Mouse (Mus musculus): ENCODE results near the gene Tpd52l1. TPM values are rescaled to one million over a fixed set of nuclear protein-coding genes. Genes with fewer than 3 reads are reported as not detected.
"Not testable (repeated sequence)": the region's sequence is repeated elsewhere in the genome, so short reads cannot be mapped to it uniquely, and the experiment has no call there.

Gene Tpd52l1
- polyA plus RNA-seq, 1 experiment from 2014 or later = 23.3 TPM

- Histone ChIP-seq H3K36me3 (ENCODE audit: control insufficient read depth, insufficient read depth, low read length) (no peaks in the 10 kb centered on the region), H3K27me3 (ENCODE audit: control insufficient read depth, insufficient read depth, low read length) (no peaks in the 10 kb centered on the region), H3K4me3 (ENCODE audit: low read depth, low read length) (no peak overlapping the region), H3K27ac (ENCODE audit: low read length) (no peak overlapping the region), H3K9ac (replicated peaks; ENCODE audit: low read depth, low read length) (no peak overlapping the region), H3K4me1 (ENCODE audit: control insufficient read depth, insufficient read depth, low read length) (no peaks in the 10 kb centered on the region), H3K9me3 (ENCODE audit: control insufficient read depth, low read depth, low read length) (no peaks in the 10 kb centered on the region), H3K4me2 (replicated peaks; ENCODE audit: low read depth, low read length) (no peak overlapping the region)
- ATAC-seq (ENCODE audit: insufficient number of reproducible peaks, insufficient read depth, low FRiP score, low read depth) = no peak
- WGBS = 91% methylated on average over 7 of the region's 7 CpGs
Measured at GRCm38 (mm10) chr10:31444206-31444605, 1.6 kb downstream of the Tpd52l1 start.

- Histone ChIP-seq H3K36me3 (ENCODE audit: control insufficient read depth, insufficient read depth, low read length) (no peaks in the 10 kb centered on the region), H3K4me3 (ENCODE audit: low read depth, low read length) (no peak overlapping the region), H3K9me3 (ENCODE audit: control insufficient read depth, low read depth, low read length) (no peaks in the 10 kb centered on the region), H3K4me1 (ENCODE audit: control insufficient read depth, insufficient read depth, low read length) (no peaks in the 10 kb centered on the region), H3K4me2 (replicated peaks; ENCODE audit: low read depth, low read length) (no peak overlapping the region), H3K9ac (replicated peaks; ENCODE audit: low read depth, low read length) (no peak overlapping the region), H3K27ac (ENCODE audit: low read length) (no peak overlapping the region), H3K27me3 (ENCODE audit: control insufficient read depth, insufficient read depth, low read length) (no peaks in the 10 kb centered on the region)
- no peak for ATAC-seq (ENCODE audit: insufficient number of reproducible peaks, insufficient read depth, low FRiP score, low read depth)
Measured at GRCm38 (mm10) chr10:31441491-31441890, 4.3 kb downstream of the Tpd52l1 start.

DNA sequence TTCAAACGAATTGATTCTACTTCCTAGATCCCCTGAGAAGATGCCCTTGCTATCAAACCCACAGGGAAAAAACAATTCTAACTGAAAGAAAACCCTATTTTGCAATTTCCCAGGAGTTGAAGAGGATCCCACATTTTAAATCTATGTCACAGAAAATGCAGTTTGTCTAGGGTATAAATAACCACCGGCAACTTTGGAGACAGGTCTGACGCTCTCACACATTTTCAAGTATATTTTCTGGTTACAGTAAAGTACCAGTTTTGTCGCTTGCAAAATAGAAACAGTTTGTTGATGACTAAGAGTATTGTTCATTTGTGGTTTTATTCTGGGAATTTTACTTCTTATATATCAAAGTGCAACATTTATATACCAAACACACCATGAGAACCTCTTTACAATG lies 9.7 kb downstream of the Tpd52l1 start:
- no peak for ATAC-seq (ENCODE audit: insufficient number of reproducible peaks, insufficient read depth, low FRiP score, low read depth)
- WGBS = 84% methylated on average over 4 of the region's 4 CpGs
- Histone ChIP-seq H3K9ac (replicated peaks; ENCODE audit: low read depth, low read length) (no peak overlapping the region), H3K4me1 (ENCODE audit: control insufficient read depth, insufficient read depth, low read length) (no peaks in the 10 kb centered on the region), H3K4me2 (replicated peaks; ENCODE audit: low read depth, low read length) (no peak overlapping the region), H3K27me3 (ENCODE audit: control insufficient read depth, insufficient read depth, low read length) (no peaks in the 10 kb centered on the region), H3K27ac (ENCODE audit: low read length) (no peak overlapping the region), H3K36me3 (ENCODE audit: control insufficient read depth, insufficient read depth, low read length) (no peaks in the 10 kb centered on the region), H3K4me3 (ENCODE audit: low read depth, low read length) (no peak overlapping the region), H3K9me3 (ENCODE audit: control insufficient read depth, low read depth, low read length) (no peaks in the 10 kb centered on the region)

- H3K27me3 ChIP-seq (ENCODE audit: control insufficient read depth, insufficient read depth, low read length) = no peaks in the 10 kb centered on the region
- H3K4me2 ChIP-seq (replicated peaks; ENCODE audit: low read depth, low read length) = no peak overlapping the region
- no peak overlapping the region for H3K4me3 ChIP-seq (ENCODE audit: low read depth, low read length)
- no peak for ATAC-seq (ENCODE audit: insufficient number of reproducible peaks, insufficient read depth, low FRiP score, low read depth)
- H3K27ac ChIP-seq (ENCODE audit: low read length) = no peak overlapping the region
- H3K36me3 ChIP-seq (ENCODE audit: control insufficient read depth, insufficient read depth, low read length) = no peaks in the 10 kb centered on the region
- no peaks in the 10 kb centered on the region for H3K9me3 ChIP-seq (ENCODE audit: control insufficient read depth, low read depth, low read length)
- no peak overlapping the region for H3K9ac ChIP-seq (replicated peaks; ENCODE audit: low read depth, low read length)
- no peaks in the 10 kb centered on the region for H3K4me1 ChIP-seq (ENCODE audit: control insufficient read depth, insufficient read depth, low read length)
Measured at GRCm38 (mm10) chr10:31417956-31418355, 27.8 kb downstream of the Tpd52l1 start.

DNA sequence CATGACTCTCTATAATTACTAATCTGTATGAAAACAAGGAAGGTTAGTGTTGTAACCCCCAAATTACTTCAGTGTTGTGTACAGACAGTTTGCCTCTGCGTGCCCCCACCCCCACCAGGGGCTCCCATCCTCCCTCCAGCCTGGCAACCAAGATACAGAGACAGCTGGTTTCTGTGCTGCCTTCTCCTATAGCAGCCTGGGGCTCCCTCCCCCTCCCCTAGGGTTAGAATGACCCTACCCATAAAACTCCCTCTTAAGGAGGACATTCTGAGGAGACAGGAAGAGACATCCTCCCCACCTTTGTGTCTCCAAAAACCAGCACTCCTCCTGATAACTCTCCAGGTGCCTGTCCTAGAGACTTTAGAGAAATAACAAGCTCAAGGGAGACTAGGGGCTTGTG lies 52.8 kb downstream of the Tpd52l1 start:
- Histone ChIP-seq H3K27ac (ENCODE audit: low read length) (no peak overlapping the region), H3K4me2 (replicated peaks; ENCODE audit: low read depth, low read length) (no peak overlapping the region), H3K9me3 (ENCODE audit: control insufficient read depth, low read depth, low read length) (no peaks in the 10 kb centered on the region), H3K9ac (replicated peaks; ENCODE audit: low read depth, low read length) (no peak overlapping the region), H3K36me3 (ENCODE audit: control insufficient read depth, insufficient read depth, low read length) (no peaks in the 10 kb centered on the region), H3K4me1 (ENCODE audit: control insufficient read depth, insufficient read depth, low read length) (no peaks in the 10 kb centered on the region), H3K27me3 (ENCODE audit: control insufficient read depth, insufficient read depth, low read length) (no peaks in the 10 kb centered on the region), H3K4me3 (ENCODE audit: low read depth, low read length) (no peak overlapping the region)
- WGBS = 45% methylated on average over 1 of the region's 1 CpGs
- no peak for ATAC-seq (ENCODE audit: insufficient number of reproducible peaks, insufficient read depth, low FRiP score, low read depth)

- H3K4me1 ChIP-seq (ENCODE audit: control insufficient read depth, insufficient read depth, low read length) = no peaks in the 10 kb centered on the region
- no peak for ATAC-seq (ENCODE audit: insufficient number of reproducible peaks, insufficient read depth, low FRiP score, low read depth)
- no peaks in the 10 kb centered on the region for H3K9me3 ChIP-seq (ENCODE audit: control insufficient read depth, low read depth, low read length)
- no peak overlapping the region for H3K4me3 ChIP-seq (ENCODE audit: low read depth, low read length)
- no peak overlapping the region for H3K9ac ChIP-seq (replicated peaks; ENCODE audit: low read depth, low read length)
- H3K4me2 ChIP-seq (replicated peaks; ENCODE audit: low read depth, low read length) = no peak overlapping the region
- no peak overlapping the region for H3K27ac ChIP-seq (ENCODE audit: low read length)
- H3K27me3 ChIP-seq (ENCODE audit: control insufficient read depth, insufficient read depth, low read length) = no peaks in the 10 kb centered on the region
- H3K36me3 ChIP-seq (ENCODE audit: control insufficient read depth, insufficient read depth, low read length) = no peaks in the 10 kb centered on the region
- WGBS = 79% methylated on average over 4 of the region's 4 CpGs
Measured at GRCm38 (mm10) chr10:31390777-31391395, 54.9 kb downstream of the Tpd52l1 start.

DNA sequence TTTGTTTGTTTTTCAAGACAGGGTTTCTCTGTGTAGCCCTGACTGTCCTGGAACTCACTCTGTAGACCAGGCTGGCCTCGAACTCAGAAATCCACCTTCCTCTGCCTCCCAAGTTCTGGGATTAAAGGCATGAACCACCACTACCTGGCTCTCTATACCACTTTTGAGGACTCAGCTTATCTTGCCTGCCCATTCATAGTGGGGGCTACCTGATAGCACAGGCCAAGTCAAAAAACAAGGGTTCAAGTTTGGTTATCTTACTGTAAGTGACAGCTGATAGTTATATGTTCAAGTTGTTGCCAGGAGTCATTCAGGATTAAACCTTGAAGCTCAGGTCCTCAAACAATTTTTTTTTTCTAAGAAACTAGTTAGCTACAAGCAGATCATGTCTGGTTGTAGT lies 57.2 kb downstream of the Tpd52l1 start:
- H3K9me3 ChIP-seq (ENCODE audit: control insufficient read depth, low read depth, low read length); H3K4me1 ChIP-seq (ENCODE audit: control insufficient read depth, insufficient read depth, low read length); ATAC-seq (ENCODE audit: insufficient number of reproducible peaks, insufficient read depth, low FRiP score, low read depth); H3K4me2 ChIP-seq (replicated peaks; ENCODE audit: low read depth, low read length); H3K4me3 ChIP-seq (ENCODE audit: low read depth, low read length); H3K9ac ChIP-seq (replicated peaks; ENCODE audit: low read depth, low read length); H3K27ac ChIP-seq (ENCODE audit: low read length); H3K36me3 ChIP-seq (ENCODE audit: control insufficient read depth, insufficient read depth, low read length); H3K27me3 ChIP-seq (ENCODE audit: control insufficient read depth, insufficient read depth, low read length): not testable (repeated sequence)
- WGBS = 87% methylated on average over 1 of the region's 1 CpGs

- H3K4me3 ChIP-seq (ENCODE audit: low read depth, low read length); H3K9me3 ChIP-seq (ENCODE audit: control insufficient read depth, low read depth, low read length); ATAC-seq (ENCODE audit: insufficient number of reproducible peaks, insufficient read depth, low FRiP score, low read depth); H3K4me1 ChIP-seq (ENCODE audit: control insufficient read depth, insufficient read depth, low read length); H3K4me2 ChIP-seq (replicated peaks; ENCODE audit: low read depth, low read length); H3K27ac ChIP-seq (ENCODE audit: low read length); H3K27me3 ChIP-seq (ENCODE audit: control insufficient read depth, insufficient read depth, low read length); H3K9ac ChIP-seq (replicated peaks; ENCODE audit: low read depth, low read length); H3K36me3 ChIP-seq (ENCODE audit: control insufficient read depth, insufficient read depth, low read length): not testable (repeated sequence)
- 17% methylated on average over 4 of the region's 5 CpGs for WGBS
Measured at GRCm38 (mm10) chr10:31370200-31370599, 75.6 kb downstream of the Tpd52l1 start.

DNA sequence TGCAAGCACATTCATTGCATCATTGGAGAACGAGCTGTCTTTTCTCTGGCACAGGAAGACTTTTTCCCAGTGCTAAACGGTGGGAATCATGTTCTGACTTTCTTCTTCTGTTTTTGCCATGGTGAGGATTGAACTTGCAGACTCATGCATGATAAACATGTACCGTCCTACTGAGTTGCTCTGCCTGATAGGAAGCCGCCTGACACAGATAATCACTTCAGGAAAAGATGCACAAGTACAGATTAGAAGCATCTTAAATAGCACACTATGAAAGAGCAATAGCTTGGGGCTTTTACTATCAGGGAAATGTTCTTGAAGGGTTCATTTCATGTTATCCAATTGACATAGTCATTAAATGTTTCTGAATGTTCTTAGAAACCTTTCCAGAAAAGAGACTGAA lies 86.0 kb downstream of the Tpd52l1 start:
- no peak for ATAC-seq (ENCODE audit: insufficient number of reproducible peaks, insufficient read depth, low FRiP score, low read depth)
- Histone ChIP-seq H3K36me3 (ENCODE audit: control insufficient read depth, insufficient read depth, low read length) (no peaks in the 10 kb centered on the region), H3K27ac (ENCODE audit: low read length) (no peak overlapping the region), H3K9me3 (ENCODE audit: control insufficient read depth, low read depth, low read length) (no peaks in the 10 kb centered on the region), H3K4me1 (ENCODE audit: control insufficient read depth, insufficient read depth, low read length) (no peaks in the 10 kb centered on the region), H3K4me2 (replicated peaks; ENCODE audit: low read depth, low read length) (no peak overlapping the region), H3K4me3 (ENCODE audit: low read depth, low read length) (no peak overlapping the region), H3K27me3 (ENCODE audit: control insufficient read depth, insufficient read depth, low read length) (no peaks in the 10 kb centered on the region), H3K9ac (replicated peaks; ENCODE audit: low read depth, low read length) (no peak overlapping the region)
- WGBS = 78% methylated on average over 4 of the region's 4 CpGs

Data from stomach, embryonic 14.5 days (tissue).